Mouse (Mus musculus) liver, postnatal 0 days (tissue): ENCODE results near the gene Aig1. TPM values are rescaled to one million over a fixed set of nuclear protein-coding genes. Genes with fewer than 3 reads are reported as not detected.

Experiments
- ATAC-seq: fragments of 200-750 bp; cut with Nextera tagmentation; 2 replicates; pipeline ENCODE4 v1.8.0; 2017; ENCODE audit warnings: mild to moderate bottlenecking, moderate library complexity
- DNase-seq: peaks from one replicate; pipeline ENCODE4 v3.0.0-alpha.2; 2016
- H3K27ac ChIP-seq: fragments of 300-500 bp; sonication (generic); 2 replicates; pipeline ENCODE4 v1.5.1; 2014; ENCODE audit warnings: antibody characterized with exemption, moderate library complexity, mild to moderate bottlenecking, low read depth
- H3K27me3 ChIP-seq: fragments of 300-500 bp; sonication (generic); 2 replicates; pipeline ENCODE4 v1.6.1; 2014; ENCODE audit warnings: low read length, control low read depth, mixed read lengths; ENCODE audit not compliant: insufficient read depth
- H3K36me3 ChIP-seq: fragments of 300-500 bp; sonication (generic); replicated peaks from 2 replicates; pipeline ENCODE4 v1.6.1; 2014; ENCODE audit warnings: mild to moderate bottlenecking, control low read depth, low read length, moderate library complexity, mixed read lengths; ENCODE audit not compliant: insufficient read depth
- H3K4me1 ChIP-seq: fragments of 300-500 bp; sonication (generic); 2 replicates; pipeline ENCODE4 v1.6.1; 2014; ENCODE audit warnings: antibody characterized with exemption, mild to moderate bottlenecking, control low read depth; ENCODE audit not compliant: insufficient read depth
- H3K4me2 ChIP-seq: fragments of 300-500 bp; sonication (generic); 2 replicates; pipeline ENCODE4 v1.6.1; 2014; ENCODE audit warnings: low read depth, mild to moderate bottlenecking, low read length, moderate library complexity, mixed read lengths
- H3K4me3 ChIP-seq: fragments of 300-500 bp; sonication (generic); 2 replicates; pipeline ENCODE4 v1.5.1; 2014; ENCODE audit warnings: low read depth, low read length
- H3K9ac ChIP-seq: fragments of 300-500 bp; sonication (generic); replicated peaks from 2 replicates; pipeline ENCODE4 v1.6.1; 2014; ENCODE audit warnings: mild to moderate bottlenecking, moderate library complexity
- H3K9me3 ChIP-seq: fragments of 300-500 bp; sonication (generic); 2 replicates; pipeline ENCODE4 v1.6.1; 2016; ENCODE audit warnings: mild to moderate bottlenecking, control low read depth, low read length, mixed read lengths
- CTCF ChIP-seq: sonication (generic); IDR thresholded peaks from 2 replicates; pipeline ENCODE4 v1.5.1; 2016; ENCODE audit warnings: antibody characterized with exemption, low read depth
- EP300 ChIP-seq: IDR thresholded peaks from 2 replicates; pipeline ENCODE4 v1.6.1; 2016; ENCODE audit warnings: antibody characterized with exemption, low read depth, mild to moderate bottlenecking
- WGBS: fragments of 180-500 bp; shearing (Covaris S2); extraction: QIAGEN DNeasy Blood & Tissue Kit; methylation state at CpG from one replicate; pipeline ENCODE4 v1.1.7; 2014; ENCODE audit not compliant: insufficient replicate concordance; 5-methylcytosine and 5-hydroxymethylcytosine counted together
- polyA plus RNA-seq: library from polyadenylated mRNA; unstranded; fragments of >200 nt; fragmentation: Nextera tagmentation; extraction: Ambion mirVana; gene quantifications from 2 replicates; pipeline ENCODE4 v1.2.1, GENCODE M21; 2015

The Aig1 gene
- polyA plus RNA-seq, 1 experiment from 2014 or later, result 27.6 TPM

DNA sequence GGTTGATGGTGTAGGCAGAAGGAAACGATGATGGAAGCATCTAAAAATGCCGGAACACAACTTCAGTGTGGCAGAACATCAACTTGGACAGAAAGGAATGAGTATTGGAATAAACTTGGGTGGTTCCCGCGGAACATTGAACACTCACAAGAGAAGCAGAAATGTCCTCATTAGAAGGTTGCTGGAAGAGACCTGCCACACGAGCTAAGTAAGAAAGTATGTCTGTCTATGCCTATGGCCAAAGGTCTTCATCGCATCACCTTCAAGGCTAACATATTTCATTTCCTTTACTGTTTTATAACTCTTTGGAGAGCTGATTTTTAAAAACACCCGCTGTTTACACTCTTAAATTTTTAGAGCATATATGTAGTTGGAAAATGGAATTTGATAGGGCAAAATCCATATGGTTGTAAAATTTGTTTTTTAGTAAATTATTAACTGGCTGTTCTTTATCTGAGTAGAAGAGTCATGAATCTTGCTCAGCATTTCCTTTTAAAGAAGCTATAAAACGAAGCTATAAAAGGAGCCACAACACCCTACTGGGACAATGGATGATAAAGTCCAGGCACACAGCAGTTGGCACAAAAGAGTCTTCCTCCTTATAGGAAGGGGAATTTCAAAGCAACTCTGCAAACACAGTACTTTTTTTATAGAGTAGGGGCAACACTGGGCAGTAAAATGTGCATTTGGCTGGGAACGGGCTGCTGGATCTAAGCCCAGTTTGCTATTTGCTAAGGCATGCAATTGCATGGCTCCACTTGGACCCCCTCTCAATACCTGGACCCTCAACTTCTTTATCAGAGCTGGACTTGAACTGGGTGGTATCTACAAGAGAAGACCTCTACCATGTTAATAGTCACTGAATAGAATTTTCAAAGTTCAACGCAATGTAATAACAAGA lies 14.4 kb upstream of the Aig1 start:
- DNase-seq (no peak), ATAC-seq (no peak)
- Histone ChIP-seq H3K36me3 (no peaks in the 10 kb centered on the region), H3K9ac (no peak overlapping the region), H3K9me3 (no peaks in the 10 kb centered on the region), H3K4me2 (no peak overlapping the region), H3K27ac (no peak overlapping the region), H3K27me3 (no peaks in the 10 kb centered on the region), H3K4me1 (0 out of 2 replicates have a peak, but pooled peaks cover 3% of the 10 kb centered on the region), H3K4me3 (no peak overlapping the region)
- TF ChIP-seq EP300, result no peak
- TF ChIP-seq CTCF, result no peak
- WGBS, result 79% methylated on average over 10 of the region's 10 CpGs

DNA sequence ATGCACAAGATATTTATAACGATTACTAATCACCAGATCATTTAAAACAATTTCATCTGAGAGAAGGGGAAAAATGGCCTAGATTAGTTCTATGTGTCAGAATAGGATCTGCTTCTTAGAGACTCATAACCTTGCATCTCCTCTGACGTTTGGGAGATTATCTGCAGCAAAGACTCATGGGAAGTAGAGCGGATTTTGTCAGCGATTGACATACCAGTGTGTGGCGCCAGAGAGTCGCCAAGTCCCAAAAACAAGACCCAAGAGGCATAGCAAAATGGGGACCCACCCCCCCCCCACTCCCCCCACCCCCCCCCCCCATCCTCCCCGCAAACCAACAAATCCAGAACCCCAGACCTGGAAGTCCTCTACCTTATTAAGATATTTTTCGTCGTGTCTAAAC lies 13.7 kb upstream of the Aig1 start:
- Histone ChIP-seq H3K4me2 (no peak overlapping the region), H3K4me1 (0 out of 2 replicates have a peak, but pooled peaks cover 3% of the 10 kb centered on the region), H3K27me3 (no peaks in the 10 kb centered on the region), H3K27ac (no peak overlapping the region), H3K36me3 (no peaks in the 10 kb centered on the region), H3K4me3 (no peak overlapping the region), H3K9me3 (no peaks in the 10 kb centered on the region), H3K9ac (no peak overlapping the region)
- WGBS, result 61% methylated on average over 9 of the region's 9 CpGs
- TF ChIP-seq CTCF (0 out of 2 replicates have a peak, but pooled peaks have one; percentile 13), EP300 (no peak)
- DNase-seq, result no peak
- ATAC-seq, result no peak

DNA sequence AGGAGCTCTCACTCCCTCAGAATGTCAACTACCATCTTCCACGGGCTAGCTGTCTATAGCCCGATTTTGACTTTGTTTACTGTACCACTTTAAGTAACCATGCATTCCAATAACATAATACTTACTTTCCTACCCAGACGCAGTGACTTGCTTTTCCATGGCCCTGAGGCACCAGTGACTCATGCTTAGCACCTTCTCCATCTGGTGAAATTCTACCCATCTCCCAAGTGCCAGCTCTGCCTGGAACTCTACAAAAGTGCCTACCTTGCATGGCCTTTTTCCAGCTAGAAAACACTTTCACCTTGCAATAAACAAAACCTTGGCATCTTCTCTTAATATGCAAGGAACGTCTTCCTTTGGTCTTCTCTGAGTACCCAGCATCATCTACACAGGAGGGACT lies 9.9 kb upstream of the Aig1 start:
- Histone ChIP-seq H3K9ac (no peak overlapping the region), H3K4me3 (no peak overlapping the region), H3K9me3 (no peaks in the 10 kb centered on the region), H3K4me2 (no peak overlapping the region), H3K27ac (no peak overlapping the region), H3K27me3 (no peaks in the 10 kb centered on the region), H3K36me3 (no peaks in the 10 kb centered on the region), H3K4me1 (peaks cover 5% of the 10 kb centered on the region)
- DNase-seq, result no peak
- 84% methylated on average over 4 of the region's 4 CpGs for WGBS
- ATAC-seq, result no peak
- TF ChIP-seq EP300, result no peak
- TF ChIP-seq CTCF, result no peak

DNA sequence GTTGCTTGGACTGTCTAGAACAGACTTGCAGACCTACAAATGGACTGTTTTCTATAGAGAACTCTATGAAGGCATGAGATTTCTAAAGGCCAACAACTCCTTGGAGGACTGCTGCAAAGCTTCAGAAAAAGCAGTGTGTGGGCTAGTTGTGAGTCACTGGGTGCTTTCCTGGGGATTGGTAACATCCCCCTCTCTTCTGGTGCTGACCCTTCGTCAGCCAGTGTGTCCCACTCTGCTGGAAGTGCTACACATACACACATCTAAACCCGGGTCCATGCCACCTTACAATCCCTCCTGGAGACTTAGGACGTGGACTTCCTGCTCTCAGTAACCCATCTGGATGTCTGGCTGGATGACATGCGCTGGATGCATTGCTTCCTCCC lies 6.2 kb upstream of the Aig1 start:
- DNase-seq (no peak), ATAC-seq (no peak)
- 67% methylated on average over 4 of the region's 4 CpGs for WGBS
- Histone ChIP-seq H3K27me3 (no peaks in the 10 kb centered on the region), H3K9ac (no peak overlapping the region), H3K4me2 (no peak overlapping the region), H3K4me3 (no peak overlapping the region), H3K4me1 (peaks cover 2% of the 10 kb centered on the region), H3K27ac (no peak overlapping the region), H3K9me3 (no peaks in the 10 kb centered on the region), H3K36me3 (no peaks in the 10 kb centered on the region)
- TF ChIP-seq EP300 (no peak), CTCF (no peak)

DNA sequence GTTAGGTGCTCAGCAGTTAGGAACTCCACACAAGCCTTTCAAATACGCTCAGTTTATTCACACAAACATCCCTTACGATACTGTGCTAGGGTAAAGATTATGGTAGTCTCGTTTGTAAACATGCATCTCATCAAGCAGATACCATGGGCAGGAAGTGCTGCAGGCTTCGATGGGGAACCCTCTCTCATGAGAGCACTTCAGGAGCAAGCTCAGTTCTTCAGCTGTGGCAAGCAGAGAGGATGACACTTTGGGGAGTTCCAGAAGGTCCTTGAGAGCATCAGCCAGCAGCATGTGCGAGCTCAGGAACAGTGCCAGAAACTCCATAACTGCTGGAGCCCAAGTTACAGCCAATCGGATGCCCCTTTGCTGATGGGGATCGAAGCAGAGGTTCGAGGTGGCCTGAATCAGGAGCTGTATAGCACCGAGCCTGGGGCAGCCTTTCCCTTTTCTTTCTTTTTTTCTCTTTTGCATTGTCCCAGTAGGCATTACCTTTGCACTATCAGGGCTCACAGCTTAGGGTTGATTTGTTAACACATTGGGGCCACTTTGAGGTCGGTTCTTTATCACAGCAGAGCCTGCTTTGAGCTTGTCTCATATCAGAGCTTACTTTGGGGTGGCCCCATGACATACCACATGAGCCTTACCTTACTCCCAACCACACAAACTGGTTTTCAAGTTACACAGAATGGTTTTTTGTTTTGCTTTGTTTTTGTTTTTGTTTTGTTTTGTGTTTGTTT lies 5.7 kb upstream of the Aig1 start:
- TF ChIP-seq EP300 (peak; percentile 86), CTCF (no peak)
- no peak for DNase-seq
- no peaks in the 10 kb centered on the region for H3K36me3 ChIP-seq
- H3K9me3 ChIP-seq, result no peaks in the 10 kb centered on the region
- no peaks in the 10 kb centered on the region for H3K27me3 ChIP-seq
- 54% methylated on average over 10 of the region's 10 CpGs for WGBS
- ATAC-seq, result peak; percentile 85
- H3K4me2 ChIP-seq, result no peak overlapping the region
- peaks cover 2% of the 10 kb centered on the region for H3K4me1 ChIP-seq
- H3K9ac ChIP-seq, result no peak overlapping the region
- H3K4me3 ChIP-seq, result no peak overlapping the region
- no peak overlapping the region for H3K27ac ChIP-seq

DNA sequence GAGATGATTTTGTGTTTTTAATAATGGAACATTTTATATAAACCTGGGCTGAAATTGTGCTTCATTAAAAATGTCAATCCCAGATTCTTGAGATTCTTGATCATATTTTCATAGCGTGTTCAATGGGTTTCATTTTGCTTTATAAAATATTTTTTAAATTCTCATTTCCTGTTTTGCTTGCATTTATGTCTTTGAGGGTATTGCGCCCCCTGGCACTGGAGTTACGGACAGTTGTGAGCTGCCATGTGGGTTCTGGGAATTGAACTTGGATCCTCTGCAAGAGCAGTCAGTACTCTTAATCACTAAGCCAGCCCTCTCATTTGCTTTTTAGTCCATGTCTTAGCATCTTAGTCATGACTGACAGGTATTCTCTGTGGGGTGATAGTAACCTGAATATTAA lies 1.8 kb upstream of the Aig1 start:
- Histone ChIP-seq H3K4me3 (no peak overlapping the region), H3K4me2 (no peak overlapping the region), H3K27me3 (no peaks in the 10 kb centered on the region), H3K36me3 (no peaks in the 10 kb centered on the region), H3K27ac (no peak overlapping the region), H3K9ac (no peak overlapping the region), H3K9me3 (no peaks in the 10 kb centered on the region), H3K4me1 (peaks cover 21% of the 10 kb centered on the region)
- DNase-seq (no peak), ATAC-seq (no peak)
- 79% methylated on average over 3 of the region's 3 CpGs for WGBS
- TF ChIP-seq CTCF (no peak), EP300 (no peak)
